Mouse (Mus musculus): ENCODE results near the gene Rac3.

DNA sequence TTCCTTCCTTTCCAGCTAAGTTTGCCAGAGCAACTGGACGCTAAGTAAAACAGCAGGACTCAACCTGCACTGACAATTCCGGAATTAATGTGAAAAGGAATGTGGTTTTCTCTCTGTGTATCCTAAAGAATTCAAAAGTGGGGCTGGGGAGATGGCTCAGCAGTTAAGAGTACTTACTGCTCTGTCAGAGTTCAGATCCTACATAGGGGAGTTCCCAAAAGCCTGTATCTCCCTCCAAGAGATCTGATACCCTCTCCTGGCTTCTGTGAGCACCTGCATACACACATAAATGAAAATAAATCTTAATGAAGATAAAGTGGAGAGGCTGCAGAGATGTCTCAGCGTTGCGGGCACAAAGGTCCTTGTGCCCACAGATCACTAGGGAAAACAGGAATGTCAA is 30.3 kb downstream of the Rac3 start:
- TF ChIP-seq HCFC1 (IDR thresholded peaks at IDR 0.05; ENCODE audit: borderline replicate concordance, insufficient read depth, low read length) = no peak
- TF ChIP-seq CHD2 (IDR thresholded peaks at IDR 0.05; ENCODE audit: low read depth, low read length) = no peak
- TF ChIP-seq ZC3H11A (IDR thresholded peaks at IDR 0.05; ENCODE audit: borderline replicate concordance, low read depth, low read length) = no peak
- no peak for TF ChIP-seq MAFK (IDR thresholded peaks at IDR 0.05; ENCODE audit: insufficient read depth, low read depth, low read length)
- TF ChIP-seq ZNF384 (IDR thresholded peaks at IDR 0.05; ENCODE audit: low read depth, low read length) = no peak

Measured in ES-E14 (cell line).